Mouse (Mus musculus): ENCODE measurements at regions not wholly inside any gene's neighbourhood (a gene's known extent, or its start where the extent isn't known, plus 50 kb on each side); places are given as distances from the start of the nearest gene placed in this dataset.

GRCm38 (mm10) chr19:56039091-56040004 lies 247.6 kb upstream of the Habp2 start:
- DNase-seq = no peak

GRCm38 (mm10) chr19:56041930-56042329 lies 245.0 kb upstream of the Habp2 start:
- DNase-seq = no peak

GRCm38 (mm10) chr19:56046784-56047390 lies 240.1 kb upstream of the Habp2 start:
- DNase-seq = no peak

- DNase-seq = no peak
These were observed 232.8 kb upstream of the Habp2 start for GRCm38 (mm10) chr19:56054186-56054585.

DNA sequence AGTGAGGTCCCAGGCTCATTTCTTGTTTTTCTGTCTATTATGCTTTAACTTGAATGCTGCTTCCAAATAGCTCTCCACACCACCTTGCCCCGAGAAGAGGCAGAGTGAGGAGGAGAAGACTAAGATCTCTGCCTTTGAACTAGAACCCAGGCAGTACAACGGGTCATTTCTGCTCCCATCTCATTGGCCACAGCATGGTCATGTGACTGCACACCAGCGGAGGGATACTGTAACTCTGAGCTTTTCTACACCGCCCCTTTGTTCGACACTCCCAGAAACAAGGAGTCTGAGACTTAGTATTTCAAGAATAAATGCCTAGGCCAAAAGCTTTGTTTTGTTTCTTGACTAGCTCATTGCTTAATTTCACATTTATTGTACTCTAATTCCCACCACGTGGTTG lies 230.5 kb upstream of the Habp2 start:
- no peak for DNase-seq

DNA sequence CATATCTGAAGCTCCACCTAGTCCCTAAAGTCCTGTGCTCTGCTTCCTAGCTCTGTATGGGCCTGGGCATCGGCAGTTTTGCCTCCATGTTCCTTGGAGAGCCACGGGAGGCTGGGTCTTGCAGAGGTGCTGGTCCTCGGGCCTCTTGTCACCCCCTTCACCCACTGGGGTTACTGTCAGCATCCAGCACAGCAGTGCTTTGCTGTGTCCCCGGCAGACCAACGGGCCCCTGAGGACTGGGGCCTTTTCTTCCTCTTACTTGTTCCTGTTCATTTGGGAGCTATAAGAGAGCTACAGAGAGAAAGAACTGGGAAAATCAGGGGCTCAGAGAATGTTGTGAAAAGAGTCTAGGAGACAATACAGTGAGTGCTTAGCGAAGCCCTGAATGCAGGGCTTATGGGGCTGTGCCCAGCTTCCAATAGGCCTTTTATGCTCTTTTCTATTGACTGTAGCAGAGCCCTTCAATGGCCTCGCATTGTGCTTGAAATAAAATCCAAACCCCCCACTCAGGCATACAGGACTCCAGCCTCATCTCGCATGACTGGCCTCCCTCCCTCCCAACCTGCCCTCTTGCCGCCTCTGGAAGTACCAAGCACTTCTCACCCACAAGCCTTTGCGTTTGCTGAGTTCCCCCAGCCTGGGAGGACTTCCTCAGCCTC lies 224.9 kb upstream of the Habp2 start:
- DNase-seq = no peak

DNA sequence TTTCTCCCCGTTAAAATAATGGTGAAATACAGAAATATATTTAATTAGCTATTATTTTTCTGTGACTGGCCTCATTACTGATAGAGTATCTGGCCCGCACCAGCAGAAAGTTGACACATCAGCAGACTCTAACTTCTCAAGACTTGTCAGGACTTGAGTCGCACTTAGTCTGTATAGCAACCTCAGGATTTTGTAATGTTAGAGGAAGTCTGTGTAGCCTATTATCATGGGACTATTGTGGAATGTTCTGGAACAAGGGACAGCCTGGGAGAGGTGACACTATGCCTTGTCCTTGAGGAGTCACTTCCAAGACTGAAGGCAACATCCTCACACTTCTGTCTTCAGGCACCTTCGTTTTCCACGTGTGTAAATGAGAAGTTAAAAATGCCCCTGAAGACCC lies 223.8 kb upstream of the Habp2 start:
- no peak for DNase-seq

- DNase-seq = no peak
These were observed 221.2 kb upstream of the Habp2 start for GRCm38 (mm10) chr19:56065730-56066129.

- DNase-seq = no peak
These were observed 218.8 kb upstream of the Habp2 start for GRCm38 (mm10) chr19:56068165-56068564.

GRCm38 (mm10) chr19:56068854-56069253 lies 218.1 kb upstream of the Habp2 start:
- DNase-seq = peak in 1 of 2 experiments; percentile 7

GRCm38 (mm10) chr19:56069266-56069665 lies 217.7 kb upstream of the Habp2 start:
- no peak for DNase-seq

- DNase-seq = no peak
These were observed 215.6 kb upstream of the Habp2 start for GRCm38 (mm10) chr19:56071340-56071739.

DNA sequence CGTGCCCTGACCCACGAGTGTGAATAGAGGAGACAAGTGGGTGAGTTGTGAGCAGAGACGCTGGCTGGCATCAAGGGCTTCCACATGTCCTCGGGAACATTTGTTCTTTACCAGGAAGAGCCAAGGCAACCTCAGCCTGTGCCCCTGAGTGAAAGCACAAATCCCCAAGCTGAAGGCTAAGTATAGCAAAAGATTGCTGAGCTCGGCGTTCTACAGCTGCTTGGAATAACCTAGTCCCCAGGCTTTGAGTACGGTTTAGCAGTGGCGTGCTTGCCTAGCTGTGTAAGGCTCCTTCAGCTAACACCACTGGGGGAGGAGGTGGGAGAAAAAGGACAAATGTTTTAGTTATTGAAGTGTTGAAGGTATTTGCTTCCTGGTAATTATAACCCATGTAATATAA lies 210.8 kb upstream of the Habp2 start:
- no peak for DNase-seq

DNA sequence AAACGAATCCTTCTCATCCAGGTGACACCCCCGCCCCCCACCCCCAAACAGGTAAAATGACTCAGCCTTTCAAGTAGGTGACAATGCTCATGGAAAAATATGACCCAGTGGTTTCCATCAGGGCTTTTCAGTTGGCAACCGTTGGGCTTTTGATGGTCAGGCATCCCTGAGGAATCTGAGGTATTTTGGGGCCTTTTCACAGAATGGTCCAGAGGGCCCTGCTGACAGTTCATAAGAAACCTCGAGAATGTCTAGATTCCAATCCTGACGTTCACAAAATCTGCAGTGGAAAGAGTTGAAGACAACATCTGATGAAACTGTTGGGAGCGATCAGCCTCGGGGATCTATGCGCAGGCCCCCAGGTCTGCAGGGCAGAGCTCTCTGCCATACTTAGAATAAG lies 209.4 kb upstream of the Habp2 start:
- DNase-seq = no peak

DNA sequence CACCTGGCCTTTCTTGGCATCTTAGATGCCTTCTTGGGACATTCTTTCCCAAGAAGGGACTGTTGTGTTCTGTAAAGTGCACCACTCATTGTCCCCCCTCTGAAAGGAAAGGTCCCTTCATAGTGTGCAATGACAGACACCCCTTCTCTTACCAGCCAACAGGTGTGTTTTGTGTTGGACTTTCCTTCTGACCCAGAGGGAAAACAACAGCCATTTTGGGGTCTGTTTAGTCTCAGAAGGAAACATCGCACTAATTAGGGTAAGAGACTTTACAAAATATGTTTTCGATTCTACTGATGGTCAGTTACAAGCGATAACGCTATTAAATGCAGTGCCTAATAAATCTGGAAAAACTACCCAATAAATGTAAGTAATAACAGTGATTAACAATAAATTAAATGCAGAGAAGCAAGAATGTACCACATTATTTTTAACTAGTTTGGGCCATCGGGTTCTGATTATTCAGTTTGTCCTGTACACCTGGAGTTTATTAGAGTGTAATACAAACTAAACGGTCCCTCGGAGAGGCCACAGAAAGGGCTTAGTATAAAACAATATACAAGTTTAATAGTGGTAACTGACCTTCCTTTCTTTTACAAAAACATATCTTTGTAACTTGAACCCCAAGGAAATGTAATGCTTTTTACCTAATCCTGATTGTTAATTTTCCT lies 200.4 kb upstream of the Habp2 start:
- DNase-seq = no peak

DNA sequence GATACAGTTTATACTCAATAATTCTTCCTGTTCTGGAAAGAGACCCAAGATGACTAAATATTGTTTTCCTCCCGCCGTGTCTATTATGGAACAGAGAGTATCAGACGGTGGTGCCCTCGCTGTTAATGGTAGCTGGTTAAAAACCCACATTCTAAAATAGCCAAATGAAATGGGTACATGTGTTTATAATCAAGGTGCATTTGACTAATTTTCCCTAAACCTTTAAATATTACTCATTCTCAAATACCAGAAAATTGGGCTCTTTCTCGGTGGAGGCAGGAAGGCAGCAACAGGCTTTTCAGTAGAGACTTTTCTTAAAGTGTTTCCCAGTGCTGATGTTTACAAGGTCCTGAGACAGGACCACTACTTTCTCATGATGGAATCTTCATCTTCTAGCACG lies 199.8 kb upstream of the Habp2 start:
- no peak for DNase-seq

DNA sequence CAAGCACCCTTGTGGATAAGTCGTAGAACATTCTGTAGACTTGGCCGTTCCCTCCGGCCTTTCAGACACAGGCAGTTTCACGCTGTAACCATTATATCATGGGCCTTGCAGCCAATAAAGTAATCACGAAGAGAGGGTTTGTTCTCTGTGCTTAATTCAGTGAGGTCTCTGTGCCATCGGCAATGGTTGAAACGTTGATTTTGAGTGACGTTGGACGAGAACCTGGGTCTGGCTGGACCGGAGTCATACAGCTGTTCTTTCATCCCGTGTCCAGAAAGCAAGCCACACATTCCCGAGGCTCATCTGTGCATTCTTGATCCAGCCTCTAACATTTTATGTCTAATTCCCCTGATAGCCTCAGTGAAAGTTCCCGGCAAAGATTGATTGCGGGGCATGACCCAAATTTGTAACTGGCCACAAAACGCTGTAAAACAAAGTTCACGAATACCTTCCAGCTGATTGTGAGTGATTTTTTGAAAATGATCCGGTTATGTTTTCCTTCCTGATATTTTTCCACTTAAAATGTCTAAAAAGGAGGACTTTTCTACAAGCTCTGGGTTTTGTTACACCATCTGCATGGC lies 197.1 kb upstream of the Habp2 start:
- no peak for DNase-seq

DNA sequence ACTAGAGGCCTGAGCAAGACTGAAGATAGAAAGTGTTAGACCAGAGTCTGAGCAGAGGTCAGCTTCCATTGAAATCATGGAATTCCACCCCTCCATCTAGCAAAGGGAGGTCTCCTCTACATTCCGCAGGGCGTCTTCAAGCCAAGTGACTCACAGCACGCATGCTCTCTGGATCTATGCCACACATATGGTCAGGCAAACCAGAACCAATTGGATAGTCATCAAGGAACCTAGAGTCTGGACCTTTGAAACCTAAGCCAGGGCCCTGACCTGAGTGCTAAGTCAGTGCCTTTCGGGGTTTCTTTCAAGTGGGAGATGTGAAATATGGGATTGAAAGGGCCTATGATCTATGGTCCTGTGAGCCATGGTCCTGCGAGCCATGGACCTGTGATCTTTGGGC lies 195.4 kb upstream of the Habp2 start:
- DNase-seq = no peak

DNA sequence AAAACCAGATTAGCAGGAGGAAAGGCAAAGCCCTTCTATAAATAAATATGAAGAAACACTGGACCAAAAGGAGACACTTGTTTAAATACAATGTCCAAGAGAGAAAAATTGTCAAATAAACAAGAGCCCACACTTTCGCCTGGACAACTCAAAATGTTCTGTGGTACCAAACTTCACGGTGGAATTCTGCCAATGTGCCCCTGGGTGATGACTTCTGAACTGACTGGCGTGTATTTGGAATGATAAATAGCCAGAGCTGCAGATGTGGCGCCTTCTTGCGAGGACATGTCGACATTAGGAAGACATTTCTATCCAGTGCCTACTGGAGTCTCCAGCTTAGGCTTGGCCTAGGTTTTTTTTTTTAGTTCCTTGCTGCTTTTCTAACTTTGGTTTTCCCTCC lies 191.1 kb upstream of the Habp2 start:
- no peak for DNase-seq

DNA sequence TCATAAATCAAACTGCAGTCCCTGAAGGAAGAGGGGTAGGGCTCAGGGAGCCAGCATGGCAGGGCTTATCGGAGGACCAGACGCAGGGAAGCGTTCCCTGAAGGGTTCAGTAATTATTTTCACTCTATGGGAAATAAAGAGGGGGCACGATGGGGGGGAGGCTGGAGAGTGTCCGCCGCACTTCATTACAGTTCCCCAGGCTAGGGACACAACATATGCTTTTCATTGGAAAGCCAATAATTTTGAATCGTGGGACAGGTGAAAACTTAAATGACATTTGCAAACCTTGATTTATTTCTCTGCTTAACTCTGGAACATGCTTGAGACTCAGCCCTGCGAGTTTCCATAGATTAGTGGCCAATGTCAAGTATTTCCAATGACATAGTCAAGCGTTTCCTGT lies 187.2 kb upstream of the Habp2 start:
- no peak for DNase-seq

DNA sequence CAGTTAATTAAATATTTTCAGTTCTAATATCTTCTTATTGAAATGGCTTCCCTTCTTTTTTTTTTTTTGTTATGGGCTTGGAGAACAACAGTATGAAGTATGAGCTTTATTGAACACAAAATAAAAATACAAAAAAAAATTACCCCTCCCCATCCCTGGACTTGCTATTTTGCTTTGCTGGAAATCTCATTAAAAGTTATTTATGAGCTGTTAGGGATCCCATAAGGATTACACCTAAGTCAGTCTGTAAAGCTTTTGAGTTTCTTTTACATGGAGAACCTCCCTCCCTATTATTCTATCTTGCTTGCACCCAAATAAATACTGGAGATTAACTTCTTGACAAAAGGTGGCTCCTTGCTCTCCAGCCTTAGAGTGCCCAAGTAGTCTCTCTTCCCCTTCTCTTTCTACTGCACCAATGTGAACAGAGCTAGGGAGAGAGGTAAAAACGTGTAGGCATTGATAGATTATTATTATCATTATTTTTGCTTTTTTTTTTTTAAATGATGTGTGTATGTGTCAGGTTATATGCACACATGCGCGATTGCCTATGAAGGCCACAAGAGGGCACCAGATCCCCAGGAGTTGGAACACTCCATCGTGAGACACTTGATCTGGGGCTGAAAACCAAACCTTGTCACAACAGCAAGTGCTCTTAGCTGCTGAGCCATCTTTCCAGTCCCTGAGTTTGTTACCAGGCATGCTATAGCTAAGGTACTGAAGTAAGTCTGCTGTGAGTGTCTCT lies 186.6 kb upstream of the Habp2 start:
- no peak for DNase-seq

All from adrenal gland, postnatal 36 days (tissue).